Mouse (Mus musculus): ENCODE results near the gene Rcl1. TPM values are rescaled to one million over a fixed set of nuclear protein-coding genes. Genes with fewer than 3 reads are reported as not detected.

Rcl1 gene
- polyA plus RNA-seq, 1 experiment, result 12.7 TPM

DNA sequence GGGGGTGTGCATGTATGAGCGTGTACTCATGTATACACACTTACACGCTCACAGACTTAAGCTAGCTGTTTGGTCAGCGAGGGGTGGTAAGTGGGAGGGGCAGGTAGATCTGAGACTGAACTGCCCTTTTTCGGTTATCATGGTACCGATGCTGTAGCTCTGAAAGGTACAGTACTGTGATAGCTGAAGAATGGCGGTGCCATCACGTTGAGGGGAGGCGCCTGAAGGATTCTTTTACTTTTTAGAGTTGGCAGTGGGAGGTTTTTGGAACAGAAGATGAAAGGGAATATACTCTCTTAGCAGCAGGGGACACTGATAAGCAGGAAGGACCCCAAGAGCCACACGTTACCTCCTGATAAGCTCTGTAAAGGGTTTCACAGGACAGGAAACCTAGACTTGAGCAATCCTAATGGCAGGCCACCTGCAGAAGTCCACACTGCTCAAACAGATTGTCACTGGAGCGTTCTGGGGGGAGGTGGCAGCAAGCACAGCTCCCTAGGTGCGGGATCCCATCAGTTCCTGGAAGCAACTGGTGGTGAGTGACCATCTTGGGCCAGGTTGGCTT, 34.1 kb downstream of the Rcl1 start:
- TF ChIP-seq CTCF (IDR thresholded peaks at IDR 0.05; ENCODE audit: extremely low read depth, insufficient read depth, insufficient read length, insufficient replicate concordance), result no peak
- no peak for TF ChIP-seq POLR2A (IDR thresholded peaks at IDR 0.05; ENCODE audit: low read depth, low read length)
- Histone ChIP-seq H3K4me1 (ENCODE audit: control insufficient read depth, insufficient read depth, insufficient read length) (no peaks in the 10 kb centered on the region), H3K4me3 (ENCODE audit: extremely low read depth, insufficient read depth, insufficient read length) (no peak overlapping the region), H3K27me3 (ENCODE audit: control insufficient read depth, insufficient read depth, low read length) (no peaks in the 10 kb centered on the region), H3K27ac (ENCODE audit: insufficient read depth, low read length) (no peak overlapping the region), H3K36me3 (ENCODE audit: control insufficient read depth, insufficient read depth, low read length) (peaks cover 15% of the 10 kb centered on the region)
- WGBS, result 93% methylated on average over 11 of the region's 11 CpGs
- DNase-seq (ENCODE audit: low read depth in 1 of 2, low spot score in 2 of 2), result no peak

DNA sequence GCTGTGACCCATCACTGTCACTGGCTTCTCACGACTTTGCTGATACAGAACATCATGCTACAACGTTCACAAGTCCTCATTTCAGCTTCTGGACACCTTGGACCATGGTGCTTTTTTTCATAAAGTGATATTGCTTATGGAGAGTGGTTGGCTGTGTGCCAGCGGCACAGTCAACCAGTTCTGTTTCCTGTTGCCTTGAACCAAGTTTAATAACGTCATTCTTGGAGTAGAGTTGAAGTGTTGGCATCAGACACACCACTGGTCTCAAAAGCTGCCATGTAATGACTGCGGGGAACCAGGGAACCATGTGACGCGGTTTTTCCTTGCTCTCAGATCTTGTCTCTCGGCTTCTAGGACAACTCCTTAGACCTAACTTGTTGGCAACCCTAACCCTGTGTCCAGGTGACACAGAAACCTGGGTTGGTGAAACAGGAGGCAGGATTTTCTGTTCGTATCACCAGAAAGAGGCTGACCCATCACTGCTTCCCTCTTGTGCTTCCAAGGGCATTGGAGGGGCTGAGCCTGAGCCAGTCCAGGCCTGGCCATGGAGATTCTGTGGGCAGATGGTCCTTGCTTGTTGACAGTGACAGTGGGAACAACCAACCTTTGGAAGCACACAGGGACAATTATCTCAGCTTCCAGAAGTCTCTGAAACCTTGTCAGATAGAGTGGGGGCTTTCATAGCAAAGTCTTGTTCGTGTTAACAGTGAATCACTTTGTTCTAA, 37.5 kb downstream of the Rcl1 start:
- TF ChIP-seq POLR2A (IDR thresholded peaks at IDR 0.05; ENCODE audit: low read depth, low read length) (no peak), CTCF (IDR thresholded peaks at IDR 0.05; ENCODE audit: extremely low read depth, insufficient read depth, insufficient read length, insufficient replicate concordance) (no peak)
- no peak for DNase-seq (ENCODE audit: low read depth in 1 of 2, low spot score in 2 of 2)

DNA sequence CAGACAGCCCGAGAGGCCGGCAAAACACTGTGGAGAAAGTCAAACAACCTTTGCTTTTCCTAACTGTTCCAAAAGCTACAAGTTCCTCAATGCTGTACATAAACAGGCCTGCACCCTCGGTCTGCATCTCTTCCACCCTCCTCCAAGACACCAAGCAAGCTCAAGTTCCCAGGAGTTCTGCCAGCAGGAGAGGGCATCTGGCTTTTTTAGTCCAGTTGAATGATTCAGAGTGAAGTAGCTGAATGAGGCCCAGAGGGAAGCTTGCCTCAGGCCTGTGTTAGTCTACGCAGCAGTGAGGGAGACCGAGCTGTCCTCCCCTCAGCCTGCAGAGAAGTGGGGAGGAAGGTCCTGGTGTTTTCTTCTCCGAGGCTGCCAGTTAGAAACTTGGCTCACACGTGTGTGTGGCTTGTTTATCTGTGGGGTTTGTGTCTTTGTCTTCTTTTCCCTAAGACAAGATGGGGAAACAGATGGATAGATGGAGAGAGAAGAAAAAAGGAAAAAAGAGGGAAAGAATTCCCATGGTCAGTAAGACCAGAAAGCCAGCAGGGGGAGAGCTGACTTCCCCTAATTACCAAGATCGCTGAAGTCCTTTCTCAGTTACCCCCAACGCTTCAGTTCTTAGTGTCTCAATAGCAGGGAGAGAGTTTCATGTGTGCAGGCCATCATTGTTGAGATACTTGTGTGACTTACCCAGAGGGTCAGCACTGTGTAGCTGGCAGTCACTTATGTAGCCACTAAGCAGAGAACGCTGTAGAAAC, 38.7 kb downstream of the Rcl1 start:
- H3K36me3 ChIP-seq (ENCODE audit: control insufficient read depth, insufficient read depth, low read length), result peaks cover 9% of the 10 kb centered on the region

More for the DNA sequence above, 37.5 kb downstream of the Rcl1 start:
- Histone ChIP-seq H3K4me1 (ENCODE audit: control insufficient read depth, insufficient read depth, insufficient read length) (no peaks in the 10 kb centered on the region), H3K4me3 (ENCODE audit: extremely low read depth, insufficient read depth, insufficient read length) (no peak overlapping the region), H3K27ac (ENCODE audit: insufficient read depth, low read length) (no peak overlapping the region), H3K36me3 (ENCODE audit: control insufficient read depth, insufficient read depth, low read length) (peaks cover 11% of the 10 kb centered on the region), H3K27me3 (ENCODE audit: control insufficient read depth, insufficient read depth, low read length) (no peaks in the 10 kb centered on the region)
- 81% methylated on average over 10 of the region's 10 CpGs for WGBS

DNA sequence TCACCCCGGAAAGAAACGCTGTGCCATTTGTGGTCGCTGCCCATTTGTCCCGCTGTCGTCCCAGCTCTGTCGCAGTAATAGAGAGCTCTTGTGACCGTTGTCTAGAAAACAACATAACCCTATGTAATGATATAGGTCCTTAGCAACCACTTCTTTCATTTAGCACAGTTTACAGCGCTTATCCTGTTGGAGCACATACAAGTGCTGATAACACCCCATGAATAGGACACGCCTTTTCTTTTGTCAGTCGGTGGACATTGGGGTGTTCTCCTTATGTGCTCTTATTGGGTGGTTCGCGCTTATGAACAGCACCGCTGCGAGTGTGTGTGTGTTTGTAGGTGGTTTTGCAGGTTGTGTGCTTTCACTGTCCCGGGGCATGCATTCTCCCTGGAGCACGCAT, 39.8 kb downstream of the Rcl1 start:
- no peak for DNase-seq (ENCODE audit: low read depth in 1 of 2, low spot score in 2 of 2)
- WGBS, result 83% methylated on average over 16 of the region's 16 CpGs
- H3K27me3 ChIP-seq (ENCODE audit: control insufficient read depth, insufficient read depth, low read length), result no peaks in the 10 kb centered on the region
- no peak overlapping the region for H3K27ac ChIP-seq (ENCODE audit: insufficient read depth, low read length)
- no peak overlapping the region for H3K4me3 ChIP-seq (ENCODE audit: extremely low read depth, insufficient read depth, insufficient read length)
- H3K4me1 ChIP-seq (ENCODE audit: control insufficient read depth, insufficient read depth, insufficient read length), result no peaks in the 10 kb centered on the region
- H3K36me3 ChIP-seq (ENCODE audit: control insufficient read depth, insufficient read depth, low read length), result peaks cover 7% of the 10 kb centered on the region
- TF ChIP-seq POLR2A (IDR thresholded peaks at IDR 0.05; ENCODE audit: low read depth, low read length) (no peak), CTCF (IDR thresholded peaks at IDR 0.05; ENCODE audit: extremely low read depth, insufficient read depth, insufficient read length, insufficient replicate concordance) (no peak)

More for the DNA sequence above, 38.7 kb downstream of the Rcl1 start:
- no peak overlapping the region for H3K27ac ChIP-seq (ENCODE audit: insufficient read depth, low read length)
- no peak for DNase-seq (ENCODE audit: low read depth in 1 of 2, low spot score in 2 of 2)
- WGBS, result 78% methylated on average over 10 of the region's 10 CpGs
- no peaks in the 10 kb centered on the region for H3K4me1 ChIP-seq (ENCODE audit: control insufficient read depth, insufficient read depth, insufficient read length)
- no peak overlapping the region for H3K4me3 ChIP-seq (ENCODE audit: extremely low read depth, insufficient read depth, insufficient read length)
- no peaks in the 10 kb centered on the region for H3K27me3 ChIP-seq (ENCODE audit: control insufficient read depth, insufficient read depth, low read length)
- TF ChIP-seq POLR2A (IDR thresholded peaks at IDR 0.05; ENCODE audit: low read depth, low read length) (no peak), CTCF (IDR thresholded peaks at IDR 0.05; ENCODE audit: extremely low read depth, insufficient read depth, insufficient read length, insufficient replicate concordance) (no peak)

DNA sequence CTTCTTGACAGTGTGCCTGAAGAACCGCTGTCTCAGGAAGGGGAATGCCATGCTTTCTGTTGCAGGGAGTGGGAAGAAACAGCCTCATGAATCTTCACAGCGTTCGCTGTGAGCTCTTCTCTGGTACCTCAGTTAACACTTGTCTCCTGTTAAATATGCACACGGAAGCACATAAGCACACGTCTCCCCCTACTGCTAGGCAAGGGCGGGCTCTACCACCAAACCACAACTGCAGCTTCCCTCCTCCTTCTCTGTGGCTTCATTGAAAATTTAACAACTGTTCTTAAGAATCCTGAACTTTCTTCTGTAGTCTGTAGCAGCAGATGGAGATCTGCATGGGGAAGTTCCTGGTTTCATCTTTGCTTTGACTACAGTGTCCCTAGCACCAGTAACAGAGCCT, 41.1 kb downstream of the Rcl1 start:
- no peak overlapping the region for H3K27ac ChIP-seq (ENCODE audit: insufficient read depth, low read length)
- H3K27me3 ChIP-seq (ENCODE audit: control insufficient read depth, insufficient read depth, low read length), result no peaks in the 10 kb centered on the region
- H3K4me3 ChIP-seq (ENCODE audit: extremely low read depth, insufficient read depth, insufficient read length), result no peak overlapping the region
- peaks cover 5% of the 10 kb centered on the region for H3K36me3 ChIP-seq (ENCODE audit: control insufficient read depth, insufficient read depth, low read length)
- 32% methylated on average over 6 of the region's 6 CpGs for WGBS
- no peaks in the 10 kb centered on the region for H3K4me1 ChIP-seq (ENCODE audit: control insufficient read depth, insufficient read depth, insufficient read length)
- TF ChIP-seq POLR2A (IDR thresholded peaks at IDR 0.05; ENCODE audit: low read depth, low read length), result no peak
- DNase-seq (ENCODE audit: low read depth in 1 of 2, low spot score in 2 of 2), result no peak

DNA sequence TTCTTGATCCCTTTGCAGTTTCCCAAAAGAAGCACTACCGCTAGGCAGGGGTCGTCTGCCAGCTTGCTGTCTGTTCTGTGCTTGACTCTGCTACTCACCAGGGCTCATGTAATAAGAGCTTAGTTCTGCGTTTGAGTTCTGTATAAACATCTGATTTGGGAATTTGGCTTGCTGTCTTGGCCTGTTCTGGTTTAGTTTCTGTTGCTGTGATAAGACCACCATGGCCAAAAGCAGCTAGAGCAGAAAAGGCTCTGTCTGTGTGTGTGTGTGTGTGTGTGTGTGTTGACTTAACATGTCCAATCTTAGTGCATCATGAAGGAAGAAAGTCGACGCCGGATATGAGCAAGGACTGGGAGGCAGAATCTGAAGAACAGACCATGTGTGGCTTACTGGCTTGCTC, 44.2 kb downstream of the Rcl1 start:
- H3K36me3 ChIP-seq (ENCODE audit: control insufficient read depth, insufficient read depth, low read length), result peaks cover 5% of the 10 kb centered on the region
- no peak overlapping the region for H3K4me3 ChIP-seq (ENCODE audit: extremely low read depth, insufficient read depth, insufficient read length)
- H3K4me1 ChIP-seq (ENCODE audit: control insufficient read depth, insufficient read depth, insufficient read length), result no peaks in the 10 kb centered on the region; the same call in 1 of the 2 replicates
- no peaks in the 10 kb centered on the region for H3K27me3 ChIP-seq (ENCODE audit: control insufficient read depth, insufficient read depth, low read length)
- H3K27ac ChIP-seq (ENCODE audit: insufficient read depth, low read length), result no peak overlapping the region
- no peak for TF ChIP-seq POLR2A (IDR thresholded peaks at IDR 0.05; ENCODE audit: low read depth, low read length)
- no peak for TF ChIP-seq CTCF (IDR thresholded peaks at IDR 0.05; ENCODE audit: extremely low read depth, insufficient read depth, insufficient read length, insufficient replicate concordance)
- DNase-seq (ENCODE audit: low read depth in 1 of 2, low spot score in 2 of 2), result no peak
- WGBS, result 93% methylated on average over 6 of the region's 6 CpGs
